Mouse (Mus musculus) liver, embryonic 11.5 days (tissue): ENCODE measurements around the gene Lalba. TPM values are rescaled to one million over a fixed set of nuclear protein-coding genes. Genes with fewer than 3 reads are reported as not detected.

Source experiments
- ATAC-seq: fragments of 200-750 bp; cut with Nextera tagmentation; replicated peaks from 2 replicates; pipeline ENCODE4 v1.8.0; 2017; ENCODE audit warnings: moderate number of reproducible peaks, mild to moderate bottlenecking, moderate TSS enrichment, moderate library complexity; ENCODE audit not compliant: low FRiP score
- DNase-seq: peaks from one replicate; pipeline ENCODE4 v3.0.0-alpha.2; 2017; ENCODE audit warnings: low spot score
- H3K27ac ChIP-seq: fragments of 300-500 bp; sonication (generic); 2 replicates; pipeline ENCODE4 v1.5.1; 2014; ENCODE audit warnings: mild to moderate bottlenecking, low read depth, low read length, control low read depth
- H3K27me3 ChIP-seq: fragments of 300-500 bp; sonication (generic); replicated peaks from 2 replicates; pipeline ENCODE4 v1.6.1; 2014; ENCODE audit warnings: low read length, mixed read lengths; ENCODE audit not compliant: control insufficient read depth, insufficient read depth
- H3K36me3 ChIP-seq: fragments of 300-500 bp; sonication (generic); 2 replicates; pipeline ENCODE4 v1.6.1; 2014; ENCODE audit warnings: mild to moderate bottlenecking, low read length, moderate library complexity, mixed read lengths; ENCODE audit not compliant: control insufficient read depth, insufficient read depth
- H3K4me1 ChIP-seq: fragments of 300-500 bp; sonication (generic); replicated peaks from 2 replicates; pipeline ENCODE4 v1.6.1; 2014; ENCODE audit warnings: low read length, mixed read lengths; ENCODE audit not compliant: control insufficient read depth, insufficient read depth
- H3K4me2 ChIP-seq: fragments of 300-500 bp; sonication (generic); 2 replicates; pipeline ENCODE4 v1.6.1; 2014; ENCODE audit warnings: mild to moderate bottlenecking, control low read depth, moderate library complexity
- H3K4me3 ChIP-seq: fragments of 300-500 bp; sonication (generic); 2 replicates; pipeline ENCODE4 v1.5.1; 2014; ENCODE audit warnings: low read depth, low read length, control low read depth
- H3K9ac ChIP-seq: fragments of 300-500 bp; sonication (generic); 2 replicates; pipeline ENCODE4 v1.6.1; 2014; ENCODE audit warnings: low read depth, low read length, control low read depth
- H3K9me3 ChIP-seq: fragments of 300-500 bp; sonication (generic); 2 replicates; pipeline ENCODE4 v1.6.1; 2016; ENCODE audit warnings: low read length, inconsistent platforms, mixed read lengths; ENCODE audit not compliant: control insufficient read depth
- WGBS: fragments of 180-500 bp; shearing (Covaris S2); extraction: QIAGEN DNeasy Blood & Tissue Kit; methylation state at CpG from one replicate; pipeline ENCODE4 v1.1.7; 2014; 5-methylcytosine and 5-hydroxymethylcytosine counted together
- polyA plus RNA-seq: library from polyadenylated mRNA; unstranded; fragments of >200 nt; fragmentation: Nextera tagmentation; extraction: Ambion mirVana; gene quantifications from 2 replicates; pipeline ENCODE4 v1.2.1, GENCODE M21; 2014

The Lalba gene
- polyA plus RNA-seq, 1 experiment from 2014 or later = not detected

- 60% methylated on average over 9 of the region's 9 CpGs for WGBS
- no peak overlapping the region for H3K4me2 ChIP-seq
- no peaks in the 10 kb centered on the region for H3K36me3 ChIP-seq
- no peak overlapping the region for H3K27ac ChIP-seq
- H3K27me3 ChIP-seq = no peaks in the 10 kb centered on the region
- no peak overlapping the region for H3K9ac ChIP-seq
- DNase-seq = no peak
- H3K4me1 ChIP-seq = peaks cover 6% of the 10 kb centered on the region; the same call in 1 of the 2 replicates
- no peak for ATAC-seq
- no peaks in the 10 kb centered on the region for H3K9me3 ChIP-seq
- no peak overlapping the region for H3K4me3 ChIP-seq
Measured at GRCm38 (mm10) chr15:98506253-98506957, 23.9 kb upstream of the Lalba start.

- peak; percentile 18; the same call in 1 of the 2 replicates for ATAC-seq
- Histone ChIP-seq H3K9ac (no peak overlapping the region), H3K27me3 (no peaks in the 10 kb centered on the region), H3K27ac (no peak overlapping the region), H3K9me3 (no peaks in the 10 kb centered on the region), H3K4me2 (no peak overlapping the region), H3K36me3 (no peaks in the 10 kb centered on the region), H3K4me1 (no peaks in the 10 kb centered on the region), H3K4me3 (no peak overlapping the region)
- WGBS = 14% methylated on average over 18 of the region's 18 CpGs
- peak; percentile 66 for DNase-seq
Measured at GRCm38 (mm10) chr15:98504514-98504913, 22.0 kb upstream of the Lalba start.

GRCm38 (mm10) chr15:98503317-98503716, 20.8 kb upstream of the Lalba start:
- 67% methylated on average over 3 of the region's 3 CpGs for WGBS

GRCm38 (mm10) chr15:98497631-98498030, 15.1 kb upstream of the Lalba start:
- H3K9me3 ChIP-seq = no peaks in the 10 kb centered on the region
- H3K4me1 ChIP-seq = no peaks in the 10 kb centered on the region
- no peak overlapping the region for H3K4me2 ChIP-seq
- no peak for DNase-seq
- H3K4me3 ChIP-seq = no peak overlapping the region
- WGBS = 83% methylated on average over 17 of the region's 17 CpGs
- no peak overlapping the region for H3K9ac ChIP-seq
- no peak for ATAC-seq
- H3K27me3 ChIP-seq = no peaks in the 10 kb centered on the region
- H3K36me3 ChIP-seq = no peaks in the 10 kb centered on the region
- H3K27ac ChIP-seq = no peak overlapping the region

More at GRCm38 (mm10) chr15:98503317-98503716, 20.8 kb upstream of the Lalba start:
- no peak overlapping the region for H3K27ac ChIP-seq
- no peak for DNase-seq
- no peak overlapping the region for H3K4me2 ChIP-seq
- no peak overlapping the region for H3K4me3 ChIP-seq
- ATAC-seq = no peak
- no peaks in the 10 kb centered on the region for H3K4me1 ChIP-seq
- no peaks in the 10 kb centered on the region for H3K9me3 ChIP-seq
- no peaks in the 10 kb centered on the region for H3K36me3 ChIP-seq
- no peaks in the 10 kb centered on the region for H3K27me3 ChIP-seq
- no peak overlapping the region for H3K9ac ChIP-seq

GRCm38 (mm10) chr15:98492102-98492501, 9.6 kb upstream of the Lalba start, which contains the start of gene Olfr279:
Gene Olfr279 (plus strand): TSS chr15:98492402.
- no peaks in the 10 kb centered on the region for H3K36me3 ChIP-seq
- DNase-seq (no peak), ATAC-seq (no peak)
- H3K4me3 ChIP-seq = no peak within 1 kb of the TSS
- 53% methylated on average over 4 of the region's 4 CpGs for WGBS
- H3K27me3 ChIP-seq = no peaks in the 10 kb centered on the region
- H3K9ac ChIP-seq = no peak within 1 kb of the TSS
- no peak within 1 kb of the TSS for H3K4me2 ChIP-seq
- no peaks in the 10 kb centered on the region for H3K4me1 ChIP-seq
- no peaks in the 10 kb centered on the region for H3K9me3 ChIP-seq
- H3K27ac ChIP-seq = no peak within 1 kb of the TSS

- Histone ChIP-seq H3K9me3 (no peaks in the 10 kb centered on the region), H3K27me3 (no peaks in the 10 kb centered on the region), H3K4me2 (no peak overlapping the region), H3K4me3 (no peak overlapping the region), H3K27ac (no peak overlapping the region), H3K4me1 (no peaks in the 10 kb centered on the region), H3K36me3 (no peaks in the 10 kb centered on the region), H3K9ac (no peak overlapping the region)
- ATAC-seq (no peak), DNase-seq (no peak)
- WGBS = 65% methylated on average over 2 of the region's 2 CpGs
Measured at GRCm38 (mm10) chr15:98491332-98491731, 8.8 kb upstream of the Lalba start.

- H3K27ac ChIP-seq = no peak overlapping the region
- ATAC-seq (no peak), DNase-seq (no peak)
- no peak overlapping the region for H3K4me2 ChIP-seq
- H3K4me3 ChIP-seq = no peak overlapping the region
- no peaks in the 10 kb centered on the region for H3K27me3 ChIP-seq
- H3K9ac ChIP-seq = no peak overlapping the region
- no peaks in the 10 kb centered on the region for H3K4me1 ChIP-seq
- 85% methylated on average over 8 of the region's 8 CpGs for WGBS
- H3K9me3 ChIP-seq = no peaks in the 10 kb centered on the region
- no peaks in the 10 kb centered on the region for H3K36me3 ChIP-seq
Measured at GRCm38 (mm10) chr15:98486433-98487021, 4.0 kb upstream of the Lalba start.

GRCm38 (mm10) chr15:98483907-98484886, 1.7 kb upstream of the Lalba start:
- Histone ChIP-seq H3K36me3 (no peaks in the 10 kb centered on the region), H3K9me3 (no peaks in the 10 kb centered on the region), H3K4me2 (no peak overlapping the region), H3K4me3 (no peak overlapping the region), H3K4me1 (no peaks in the 10 kb centered on the region), H3K9ac (no peak overlapping the region), H3K27me3 (no peaks in the 10 kb centered on the region), H3K27ac (no peak overlapping the region)
- no peak for DNase-seq
- ATAC-seq = no peak
- WGBS = 60% methylated on average over 18 of the region's 18 CpGs
